Mouse (Mus musculus) MEL (cell line): ENCODE measurements at regions not wholly inside any gene's neighbourhood (a gene's known extent, or its start where the extent isn't known, plus 50 kb on each side); places are given as distances from the start of the nearest gene placed in this dataset.

ENCODE experiments used
- CHD2 ChIP-seq: IDR thresholded peaks from 2 replicates; pipeline ENCODE4 v1.6.1; 2011; ENCODE audit warnings: low read length, improper control_type of control experiment
- CTCF ChIP-seq, 3 experiments: IDR thresholded peaks in 2 of 3; conservative IDR thresholded peaks in 1 of 3; 2 replicates each; pipeline ENCODE4 v1.5.1; 2011 to 2012; ENCODE audit warnings: low read length in 3 of 3, low read depth in 2 of 3, mild to moderate bottlenecking in 2 of 3, improper control_type of control experiment in 1 of 3, inconsistent platforms in 1 of 3, mixed read lengths in 1 of 3, moderate library complexity in 1 of 3; ENCODE audit not compliant: control insufficient read depth in 1 of 3, insufficient read depth in 1 of 3, poor library complexity in 1 of 3, severe bottlenecking in 1 of 3
- ELF1 ChIP-seq: IDR thresholded peaks from 2 replicates; pipeline ENCODE4 v1.6.1; 2014; ENCODE audit warnings: low read depth, mild to moderate bottlenecking, inconsistent platforms, low read length, improper control_type of control experiment, moderate library complexity
- EP300 ChIP-seq, 2 experiments: IDR thresholded peaks; 2 replicates each; pipeline ENCODE4 v1.6.1; 2011; ENCODE audit warnings: improper control_type of control experiment in 2 of 2, low read length in 2 of 2, low read depth in 1 of 2, mild to moderate bottlenecking in 1 of 2
- GATA1 ChIP-seq: IDR thresholded peaks from 2 replicates; pipeline ENCODE4 v1.6.1; 2011; ENCODE audit warnings: low read depth, low read length, improper control_type of control experiment
- JUND ChIP-seq: IDR thresholded peaks from 2 replicates; pipeline ENCODE4 v1.6.1; 2011; ENCODE audit warnings: low read depth, mild to moderate bottlenecking, improper control_type of control experiment, low read length
- MEF2A ChIP-seq: IDR thresholded peaks from 2 replicates; pipeline ENCODE4 v1.6.1; 2014; ENCODE audit warnings: low read depth, mild to moderate bottlenecking, inconsistent platforms, low read length, improper control_type of control experiment; ENCODE audit not compliant: poor library complexity, insufficient replicate concordance, severe bottlenecking; ENCODE audit errors: extremely low read depth
- MYC ChIP-seq: IDR thresholded peaks from 2 replicates; pipeline ENCODE4 v1.6.1; 2011; ENCODE audit warnings: low read depth, mild to moderate bottlenecking, low read length, improper control_type of control experiment, moderate library complexity
- POLR2A ChIP-seq, 2 experiments: IDR thresholded peaks; 2 replicates each; pipeline ENCODE4 v1.6.1; 2011 to 2012; ENCODE audit warnings: low read length in 2 of 2, mild to moderate bottlenecking in 2 of 2, control low read depth in 1 of 2, improper control_type of control experiment in 1 of 2, low read depth in 1 of 2, moderate library complexity in 1 of 2; ENCODE audit not compliant: control insufficient read depth in 1 of 2, insufficient read depth in 1 of 2, poor library complexity in 1 of 2
- RAD21 ChIP-seq: IDR thresholded peaks from 2 replicates; pipeline ENCODE4 v1.6.1; 2011; ENCODE audit warnings: mild to moderate bottlenecking, low read depth, low read length, improper control_type of control experiment
- USF2 ChIP-seq, 2 experiments: IDR thresholded peaks; 2 replicates each; pipeline ENCODE4 v1.6.1; 2011 to 2012; ENCODE audit warnings: improper control_type of control experiment in 2 of 2, low read length in 2 of 2, borderline replicate concordance in 1 of 2, inconsistent platforms in 1 of 2, low read depth in 1 of 2, mild to moderate bottlenecking in 1 of 2; ENCODE audit not compliant: insufficient read depth in 1 of 2
- ZKSCAN1 ChIP-seq: IDR thresholded peaks from 2 replicates; pipeline ENCODE4 v1.6.1; 2012; ENCODE audit warnings: low read depth, mild to moderate bottlenecking, inconsistent platforms, low read length, improper control_type of control experiment, moderate library complexity

GRCm38 (mm10) chr10:119294454-119295149 is 54.7 kb upstream of the Cand1 start:
- peak; percentile 35 to 57 (median 46) for TF ChIP-seq CTCF (IDR thresholded peaks at IDR 0.05 in 2 of 3, conservative IDR thresholded peaks at IDR 0.05 in 1 of 3; ENCODE audit: control insufficient read depth in 1 of 3, insufficient read depth in 1 of 3, low read depth in 2 of 3, low read length in 3 of 3, poor library complexity in 1 of 3, severe bottlenecking in 1 of 3)
- no peak for TF ChIP-seq ZKSCAN1
- TF ChIP-seq RAD21 = peak; percentile 11
- TF ChIP-seq JUND = no peak
- no peak for TF ChIP-seq USF2 (IDR thresholded peaks at IDR 0.05; ENCODE audit: borderline replicate concordance in 1 of 2, insufficient read depth in 1 of 2, low read depth in 1 of 2, low read length in 2 of 2)
- TF ChIP-seq EP300 (IDR thresholded peaks at IDR 0.05; ENCODE audit: low read depth in 1 of 2, low read length in 2 of 2) = no peak
- no peak for TF ChIP-seq MEF2A
- no peak for TF ChIP-seq ELF1
- TF ChIP-seq POLR2A (IDR thresholded peaks at IDR 0.05; ENCODE audit: control insufficient read depth in 1 of 2, insufficient read depth in 1 of 2, low read depth in 1 of 2, low read length in 2 of 2, poor library complexity in 1 of 2) = no peak
- TF ChIP-seq CHD2 = no peak
- TF ChIP-seq GATA1 = no peak
- no peak for TF ChIP-seq MYC
